Mouse (Mus musculus): ENCODE measurements around the gene Scgb1c1.
"Not testable (repeated sequence)": the region's sequence is repeated elsewhere in the genome, so short reads cannot be mapped to it uniquely, and the experiment has no call there.

Scgb1c1 gene

GRCm38 (mm10) chr7:140881696-140882468, 36.5 kb downstream of the Scgb1c1 start, which contains the start of the genes Psmd13 and Sirt3:
Gene Psmd13, plus strand, starts transcription at chr7:140881968.
Gene Sirt3, minus strand, starts transcription at chr7:140882309.
- peak; percentile 95 for DNase-seq

GRCm38 (mm10) chr7:140882469-140882803, 37.1 kb downstream of the Scgb1c1 start:
- DNase-seq: no peak

GRCm38 (mm10) chr7:140890636-140891035, 45.3 kb downstream of the Scgb1c1 start:
- not testable (repeated sequence) for DNase-seq

GRCm38 (mm10) chr7:140894031-140894430, 48.7 kb downstream of the Scgb1c1 start:
- DNase-seq: no peak

- no peak for DNase-seq
These were observed 49.3 kb downstream of the Scgb1c1 start for GRCm38 (mm10) chr7:140894611-140895010.

Data from liver (tissue).